Mouse (Mus musculus) stomach, postnatal 0 days (tissue): ENCODE measurements at regions not wholly inside any gene's neighbourhood (a gene's known extent, or its start where the extent isn't known, plus 50 kb on each side); places are given as distances from the start of the nearest gene placed in this dataset.

Experiments
- ATAC-seq: fragments of 200-750 bp; cut with Nextera tagmentation; 2 replicates; pipeline ENCODE4 v1.8.0; 2017; ENCODE audit not compliant: low FRiP score, low TSS enrichment
- DNase-seq: peaks from one replicate; pipeline ENCODE4 v3.0.0-alpha.2; 2016; ENCODE audit warnings: low spot score
- H3K27ac ChIP-seq: fragments of 300-500 bp; sonication (generic); replicated peaks from 2 replicates; pipeline ENCODE4 v1.5.1; 2014; ENCODE audit warnings: mild to moderate bottlenecking, control low read depth
- H3K27me3 ChIP-seq: fragments of 300-500 bp; sonication (generic); 2 replicates; pipeline ENCODE4 v1.6.1; 2014; ENCODE audit warnings: low read length; ENCODE audit not compliant: control insufficient read depth, insufficient read depth
- H3K36me3 ChIP-seq: fragments of 300-500 bp; sonication (generic); 2 replicates; pipeline ENCODE4 v1.6.1; 2014; ENCODE audit warnings: low read length, mixed read lengths; ENCODE audit not compliant: control insufficient read depth, insufficient read depth
- H3K4me1 ChIP-seq: fragments of 300-500 bp; sonication (generic); replicated peaks from 2 replicates; pipeline ENCODE4 v1.6.1; 2014; ENCODE audit warnings: antibody characterized with exemption; ENCODE audit not compliant: control insufficient read depth, insufficient read depth
- H3K4me2 ChIP-seq: fragments of 300-500 bp; sonication (generic); replicated peaks from 2 replicates; pipeline ENCODE4 v1.6.1; 2014; ENCODE audit warnings: low read depth, mild to moderate bottlenecking, control low read depth, moderate library complexity
- H3K4me3 ChIP-seq: fragments of 300-500 bp; sonication (generic); 2 replicates; pipeline ENCODE4 v1.5.1; 2014; ENCODE audit warnings: low read depth, low read length, control low read depth
- H3K9ac ChIP-seq: fragments of 300-500 bp; sonication (generic); 2 replicates; pipeline ENCODE4 v1.6.1; 2014; ENCODE audit warnings: mild to moderate bottlenecking, low read length, control low read depth, mixed read lengths
- H3K9me3 ChIP-seq: fragments of 300-500 bp; sonication (generic); 2 replicates; pipeline ENCODE4 v1.6.1; 2016; ENCODE audit warnings: low read length; ENCODE audit not compliant: control insufficient read depth
- CTCF ChIP-seq: IDR thresholded peaks from 2 replicates; pipeline ENCODE4 v1.5.1; 2016; ENCODE audit warnings: antibody characterized with exemption, low read depth, mild to moderate bottlenecking, moderate library complexity
- EP300 ChIP-seq: optimal IDR thresholded peaks from 2 replicates; pipeline ENCODE3; 2016; ENCODE audit warnings: antibody characterized with exemption
- whole genome bisulfite sequencing: fragments of 180-500 bp; shearing (Covaris S2); extraction: QIAGEN DNeasy Blood & Tissue Kit; methylation state at CpG from one replicate; pipeline ENCODE4 v1.1.7; 2014; 5-methylcytosine and 5-hydroxymethylcytosine counted together

DNA sequence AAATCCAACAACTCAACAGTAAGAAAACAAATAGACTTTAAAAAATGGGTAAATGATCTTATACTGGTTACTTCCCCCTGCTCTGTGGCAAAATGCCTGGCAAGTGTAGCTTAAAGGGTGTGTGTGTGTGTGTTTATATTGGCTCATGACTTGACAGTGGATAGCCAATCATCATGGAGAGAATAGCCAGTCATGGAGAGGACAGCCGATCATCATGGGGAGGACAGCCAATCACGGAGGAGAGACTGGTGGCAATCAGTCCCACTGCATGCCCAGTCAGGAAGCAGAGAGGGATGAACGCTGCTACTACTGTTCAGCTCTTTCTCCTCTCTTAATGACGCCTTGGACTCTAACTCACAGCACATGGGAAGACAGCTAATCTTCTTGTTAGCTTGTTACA lies 96.3 kb upstream of the Zfp366 start:
- H3K27ac ChIP-seq: no peak overlapping the region
- H3K36me3 ChIP-seq: no peaks in the 10 kb centered on the region
- ATAC-seq (no peak), DNase-seq (no peak)
- WGBS: 79% methylated on average over 4 of the region's 4 CpGs
- TF ChIP-seq CTCF (no peak), EP300 (no peak)
- 0 out of 2 replicates have a peak, but pooled peaks cover 2% of the 10 kb centered on the region for H3K4me1 ChIP-seq
- no peaks in the 10 kb centered on the region for H3K9me3 ChIP-seq
- no peaks in the 10 kb centered on the region for H3K27me3 ChIP-seq
- H3K4me3 ChIP-seq: no peak overlapping the region
- H3K9ac ChIP-seq: no peak overlapping the region
- H3K4me2 ChIP-seq: no peak overlapping the region

DNA sequence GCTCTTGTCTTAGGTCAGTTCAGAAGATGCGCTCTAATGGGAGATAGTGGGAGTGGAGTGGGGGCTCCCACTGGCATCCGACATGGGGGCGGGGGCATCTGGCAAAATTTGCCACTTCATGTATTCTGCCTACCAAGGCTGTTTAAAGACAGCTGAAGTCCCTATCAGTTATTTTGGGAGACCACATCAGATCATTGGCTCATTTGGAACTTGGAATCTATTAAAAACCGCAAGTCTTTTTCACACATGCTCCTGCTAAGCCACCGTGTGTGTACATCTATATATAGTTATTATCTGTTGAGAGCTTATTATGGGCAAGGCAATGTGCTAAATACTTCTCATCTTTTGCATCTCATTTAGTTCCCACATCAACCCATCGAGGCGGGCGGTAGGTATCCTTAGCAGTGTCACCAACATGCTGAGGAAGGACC lies 95.0 kb upstream of the 1700024P04Rik start:
- no peak for DNase-seq
- Histone ChIP-seq H3K4me3 (no peak overlapping the region), H3K36me3 (no peaks in the 10 kb centered on the region), H3K4me2 (no peak overlapping the region), H3K9me3 (no peaks in the 10 kb centered on the region), H3K27ac (no peak overlapping the region), H3K4me1 (no peaks in the 10 kb centered on the region), H3K27me3 (no peaks in the 10 kb centered on the region), H3K9ac (no peak overlapping the region)
- TF ChIP-seq EP300 (no peak), CTCF (no peak)
- WGBS: 90% methylated on average over 8 of the region's 8 CpGs
- ATAC-seq: no peak

DNA sequence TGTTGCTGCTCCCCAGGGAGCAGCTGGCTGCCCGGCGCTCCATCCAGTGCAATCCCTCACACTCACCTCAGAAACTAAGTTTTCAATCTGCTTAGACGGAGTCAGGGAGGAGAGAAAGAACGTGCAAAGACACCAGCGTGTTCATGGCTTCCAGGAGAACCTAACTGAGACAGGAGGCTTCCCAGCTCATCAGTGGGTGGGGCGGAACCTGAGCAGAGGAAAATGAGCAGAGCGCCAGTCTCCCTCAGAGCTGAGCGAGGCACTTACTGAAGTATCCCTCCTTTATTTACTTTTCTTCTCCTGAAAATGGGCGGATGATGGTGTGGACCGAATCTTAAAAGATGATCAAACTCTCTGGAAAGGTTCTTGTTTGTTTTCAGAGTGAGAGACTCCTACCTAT lies 94.3 kb upstream of the 1700024P04Rik start:
- no peak for ATAC-seq

DNA sequence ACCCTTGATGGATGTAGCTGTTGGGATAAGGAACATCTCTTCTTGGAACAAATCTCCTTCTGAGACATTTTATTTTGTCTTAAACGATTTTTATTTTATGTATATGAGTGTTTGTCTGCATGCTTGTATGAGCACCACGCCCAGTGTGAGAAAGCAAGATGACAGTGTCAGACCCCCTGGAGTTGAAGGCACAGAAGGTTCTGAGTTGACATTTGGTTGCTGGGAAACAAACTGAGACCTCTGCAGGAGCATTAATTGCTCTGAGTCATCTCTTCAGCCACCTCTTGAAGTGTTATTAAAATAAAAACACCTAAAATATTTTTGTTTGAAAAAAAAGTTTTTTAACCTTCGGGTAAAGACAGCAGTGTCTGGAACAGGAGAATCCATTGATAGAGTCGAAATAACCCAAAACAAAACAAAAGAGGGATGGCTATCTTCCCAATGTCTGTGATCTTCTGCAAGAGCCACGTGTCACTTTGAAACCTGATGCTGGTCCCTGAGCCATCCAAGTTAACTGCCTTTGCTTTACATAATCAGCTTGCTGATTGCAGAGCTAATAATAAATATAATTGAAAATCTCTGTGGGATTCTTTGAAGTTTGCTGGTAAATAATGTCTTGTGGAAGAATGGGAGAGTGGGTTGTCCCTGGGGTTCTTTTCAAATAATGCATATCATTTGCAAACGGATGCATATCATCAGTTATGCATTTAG lies 92.8 kb upstream of the 1700024P04Rik start:
- Histone ChIP-seq H3K27me3 (no peaks in the 10 kb centered on the region), H3K4me2 (no peak overlapping the region), H3K4me3 (no peak overlapping the region), H3K4me1 (no peaks in the 10 kb centered on the region), H3K9ac (no peak overlapping the region), H3K9me3 (no peaks in the 10 kb centered on the region), H3K36me3 (no peaks in the 10 kb centered on the region), H3K27ac (no peak overlapping the region)
- TF ChIP-seq CTCF (no peak), EP300 (no peak)
- ATAC-seq (no peak), DNase-seq (no peak)
- 46% methylated on average over 6 of the region's 6 CpGs for WGBS

More for the DNA sequence above, 94.3 kb upstream of the 1700024P04Rik start:
- Histone ChIP-seq H3K27me3 (no peaks in the 10 kb centered on the region), H3K27ac (no peak overlapping the region), H3K9me3 (no peaks in the 10 kb centered on the region), H3K4me2 (no peak overlapping the region), H3K4me3 (no peak overlapping the region), H3K4me1 (no peaks in the 10 kb centered on the region), H3K36me3 (no peaks in the 10 kb centered on the region), H3K9ac (no peak overlapping the region)
- TF ChIP-seq EP300 (no peak), CTCF (no peak)
- 61% methylated on average over 10 of the region's 10 CpGs for WGBS
- no peak for DNase-seq

DNA sequence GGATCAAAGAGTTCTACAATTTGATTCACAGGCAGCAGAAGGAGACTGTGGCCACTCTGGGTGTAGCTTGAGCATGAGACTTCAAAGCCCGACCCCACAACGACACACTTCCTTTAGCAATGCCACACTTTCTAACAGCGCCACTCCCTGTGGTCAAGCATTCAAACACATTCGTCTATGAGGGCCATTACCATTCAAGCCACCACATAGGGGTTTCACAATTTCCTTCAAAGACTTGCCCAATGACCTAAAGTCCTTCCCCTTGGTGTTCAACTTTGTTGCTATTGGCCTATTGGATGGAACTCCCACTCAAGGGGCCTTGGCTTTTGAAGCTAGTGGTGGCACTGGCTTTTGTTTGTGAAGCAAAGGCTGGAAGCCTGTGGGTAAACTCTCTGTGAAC lies 91.1 kb upstream of the 1700024P04Rik start:
- DNase-seq: no peak
- Histone ChIP-seq H3K4me1 (no peaks in the 10 kb centered on the region), H3K4me3 (no peak overlapping the region), H3K27ac (no peak overlapping the region), H3K4me2 (no peak overlapping the region), H3K9ac (no peak overlapping the region), H3K27me3 (no peaks in the 10 kb centered on the region), H3K9me3 (no peaks in the 10 kb centered on the region), H3K36me3 (no peaks in the 10 kb centered on the region)
- 82% methylated on average over 4 of the region's 4 CpGs for WGBS
- no peak for TF ChIP-seq EP300
- no peak for TF ChIP-seq CTCF
- no peak for ATAC-seq

DNA sequence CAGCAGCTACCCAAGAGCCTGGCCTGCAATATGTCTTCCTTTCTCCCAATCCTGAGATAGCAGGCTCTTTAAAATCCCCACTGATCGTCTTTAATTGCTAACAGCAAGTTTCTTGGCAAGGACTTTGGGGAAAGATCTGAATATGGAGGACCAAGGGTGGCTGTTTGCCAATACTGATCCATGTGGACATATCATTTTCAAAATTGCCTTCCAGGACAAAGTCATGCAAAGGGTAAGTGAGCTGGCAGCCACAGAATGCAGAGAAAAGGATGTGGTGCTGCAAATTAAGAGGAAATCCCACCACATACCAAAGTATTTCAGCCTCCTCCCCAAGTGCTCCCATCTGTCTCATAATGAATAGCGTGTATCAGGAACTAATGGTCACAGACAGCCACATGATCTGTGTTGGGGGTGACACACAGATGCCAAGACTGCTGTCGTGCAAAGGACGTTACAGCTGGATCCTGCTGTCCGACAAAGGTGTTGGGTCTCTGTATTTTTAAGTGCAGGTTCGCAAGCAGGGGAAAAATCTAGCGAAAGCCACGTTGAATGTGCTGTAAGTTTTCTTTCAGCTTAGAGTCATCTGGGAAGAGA lies 87.6 kb upstream of the 1700024P04Rik start:
- Histone ChIP-seq H3K4me2 (no peak overlapping the region), H3K9ac (no peak overlapping the region), H3K27me3 (no peaks in the 10 kb centered on the region), H3K9me3 (no peaks in the 10 kb centered on the region), H3K4me1 (no peaks in the 10 kb centered on the region), H3K4me3 (no peak overlapping the region), H3K36me3 (no peaks in the 10 kb centered on the region), H3K27ac (0 out of 2 replicates have a peak overlapping the region, but pooled peaks have one; percentile 30)
- TF ChIP-seq EP300 (no peak), CTCF (no peak)
- 62% methylated on average over 8 of the region's 8 CpGs for WGBS
- ATAC-seq: no peak
- no peak for DNase-seq
